Mouse (Mus musculus): ENCODE measurements around the gene Unk.

Unk gene

GRCm38 (mm10) chr11:116108464-116109137 lies 78.5 kb downstream of the Unk start:
- no peak for DNase-seq (ENCODE audit: low spot score in 2 of 2)

GRCm38 (mm10) chr11:116109441-116110081 lies 79.4 kb downstream of the Unk start:
- no peak for DNase-seq (ENCODE audit: low spot score in 2 of 2)

- no peak for DNase-seq (ENCODE audit: low spot score in 2 of 2)
Measured at GRCm38 (mm10) chr11:116110131-116110530, 80.0 kb downstream of the Unk start.

- DNase-seq (ENCODE audit: low spot score in 2 of 2) = no peak
Measured at GRCm38 (mm10) chr11:116110540-116110939, 80.4 kb downstream of the Unk start.
